Mouse (Mus musculus): ENCODE measurements around the gene 2900011O08Rik. TPM values are rescaled to one million over a fixed set of nuclear protein-coding genes. Genes with fewer than 3 reads are reported as not detected.
"Not testable (repeated sequence)": the region's sequence is repeated elsewhere in the genome, so short reads cannot be mapped to it uniquely, and the experiment has no call there.

The 2900011O08Rik gene
- polyA plus RNA-seq, 1 experiment from 2014 or later = 2.9 TPM

DNA sequence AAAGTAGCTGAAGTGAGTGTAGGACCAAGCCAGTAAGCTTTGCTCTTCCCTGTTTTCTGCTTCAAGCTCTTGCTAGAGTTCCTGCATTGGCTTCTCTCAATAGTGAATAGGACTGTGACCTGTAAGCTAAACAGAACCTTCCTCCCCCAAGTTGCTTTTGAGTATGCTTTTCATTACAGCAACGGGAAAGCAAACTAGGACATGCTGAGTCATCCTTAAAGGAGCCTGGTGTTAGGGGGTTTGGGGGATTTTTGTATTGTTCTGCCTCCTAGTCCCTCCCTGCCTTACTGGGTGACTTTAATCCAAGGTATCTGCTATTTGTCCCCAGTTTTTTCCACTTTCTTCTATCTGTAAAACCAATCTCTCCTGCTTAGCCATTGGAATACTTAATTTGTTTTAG is 24.4 kb upstream of the 2900011O08Rik start:
- no peak overlapping the region for H3K4me3 ChIP-seq (ENCODE audit: low read depth, low read length)
- H3K4me1 ChIP-seq (replicated peaks; ENCODE audit: control insufficient read depth, insufficient read depth, low read length) = no peaks in the 10 kb centered on the region
- ATAC-seq (replicated peaks; ENCODE audit: low FRiP score, low TSS enrichment, low read depth) = no peak
- 29% methylated on average over 1 of the region's 1 CpGs for WGBS
- H3K27me3 ChIP-seq (replicated peaks; ENCODE audit: control insufficient read depth, insufficient read depth, low read length) = no peaks in the 10 kb centered on the region
- no peak overlapping the region for H3K9ac ChIP-seq (ENCODE audit: low read length)
- no peaks in the 10 kb centered on the region for H3K36me3 ChIP-seq (ENCODE audit: control insufficient read depth, insufficient read depth, low read length)
- DNase-seq (ENCODE audit: low spot score) = no peak
- no peak overlapping the region for H3K27ac ChIP-seq (ENCODE audit: low read depth)
- H3K9me3 ChIP-seq (ENCODE audit: control insufficient read depth, low read length) = no peaks in the 10 kb centered on the region
- no peak overlapping the region for H3K4me2 ChIP-seq (ENCODE audit: low read length)

DNA sequence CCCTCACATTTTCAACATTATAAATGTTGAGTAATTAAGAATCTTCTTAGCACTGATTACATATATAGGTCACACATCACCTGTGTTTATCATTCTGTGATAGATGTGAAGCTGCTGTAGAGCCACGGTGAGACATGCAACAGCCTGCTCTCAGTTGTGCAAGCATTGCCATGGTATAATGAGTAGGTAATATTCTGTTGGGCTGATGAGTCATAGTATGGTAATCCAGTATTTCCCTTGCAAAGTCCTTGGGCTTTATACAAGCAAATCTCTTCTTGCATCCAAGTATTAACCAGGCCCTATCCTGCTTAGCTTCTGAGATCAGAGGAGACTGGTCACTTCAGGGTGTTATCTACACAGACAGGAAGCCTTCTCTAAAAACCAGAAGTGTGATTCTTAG is 17.3 kb upstream of the 2900011O08Rik start:
- Histone ChIP-seq H3K4me3 (ENCODE audit: low read depth, low read length) (no peak overlapping the region), H3K9me3 (ENCODE audit: control insufficient read depth, low read length) (no peaks in the 10 kb centered on the region), H3K9ac (ENCODE audit: low read length) (no peak overlapping the region), H3K27me3 (replicated peaks; ENCODE audit: control insufficient read depth, insufficient read depth, low read length) (no peaks in the 10 kb centered on the region), H3K36me3 (ENCODE audit: control insufficient read depth, insufficient read depth, low read length) (no peaks in the 10 kb centered on the region), H3K4me1 (replicated peaks; ENCODE audit: control insufficient read depth, insufficient read depth, low read length) (no peaks in the 10 kb centered on the region), H3K4me2 (ENCODE audit: low read length) (no peak overlapping the region), H3K27ac (ENCODE audit: low read depth) (no peak overlapping the region)
- DNase-seq (ENCODE audit: low spot score) (no peak), ATAC-seq (replicated peaks; ENCODE audit: low FRiP score, low TSS enrichment, low read depth) (no peak)
- WGBS = 74% methylated on average over 1 of the region's 1 CpGs

DNA sequence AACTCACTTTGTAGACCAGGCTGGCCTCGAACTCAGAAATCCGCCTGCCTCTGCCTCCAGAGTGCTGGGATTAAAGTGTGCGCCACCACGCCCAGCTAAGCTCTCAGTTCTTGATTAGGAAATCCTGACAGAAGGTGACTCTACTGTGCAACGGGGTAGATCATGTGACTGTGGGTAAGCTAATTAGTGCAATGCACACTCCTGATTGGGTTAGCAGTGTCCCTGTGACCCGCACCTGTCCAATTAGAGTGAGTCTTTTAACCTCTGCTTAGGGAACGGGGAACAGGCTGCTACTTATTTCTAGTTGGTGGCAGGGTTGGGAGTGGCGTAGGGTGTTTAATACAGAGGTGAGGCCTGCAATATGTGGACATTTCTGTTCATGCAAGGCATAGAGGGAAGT is 14.4 kb upstream of the 2900011O08Rik start:
- Histone ChIP-seq H3K4me2 (ENCODE audit: low read length) (no peak overlapping the region), H3K36me3 (ENCODE audit: control insufficient read depth, insufficient read depth, low read length) (no peaks in the 10 kb centered on the region), H3K9me3 (ENCODE audit: control insufficient read depth, low read length) (no peaks in the 10 kb centered on the region), H3K4me1 (replicated peaks; ENCODE audit: control insufficient read depth, insufficient read depth, low read length) (no peaks in the 10 kb centered on the region), H3K27me3 (replicated peaks; ENCODE audit: control insufficient read depth, insufficient read depth, low read length) (no peaks in the 10 kb centered on the region), H3K9ac (ENCODE audit: low read length) (no peak overlapping the region), H3K4me3 (ENCODE audit: low read depth, low read length) (no peak overlapping the region), H3K27ac (ENCODE audit: low read depth) (no peak overlapping the region)
- no peak for DNase-seq (ENCODE audit: low spot score)
- no peak for ATAC-seq (replicated peaks; ENCODE audit: low FRiP score, low TSS enrichment, low read depth)
- WGBS = 91% methylated on average over 6 of the region's 8 CpGs

DNA sequence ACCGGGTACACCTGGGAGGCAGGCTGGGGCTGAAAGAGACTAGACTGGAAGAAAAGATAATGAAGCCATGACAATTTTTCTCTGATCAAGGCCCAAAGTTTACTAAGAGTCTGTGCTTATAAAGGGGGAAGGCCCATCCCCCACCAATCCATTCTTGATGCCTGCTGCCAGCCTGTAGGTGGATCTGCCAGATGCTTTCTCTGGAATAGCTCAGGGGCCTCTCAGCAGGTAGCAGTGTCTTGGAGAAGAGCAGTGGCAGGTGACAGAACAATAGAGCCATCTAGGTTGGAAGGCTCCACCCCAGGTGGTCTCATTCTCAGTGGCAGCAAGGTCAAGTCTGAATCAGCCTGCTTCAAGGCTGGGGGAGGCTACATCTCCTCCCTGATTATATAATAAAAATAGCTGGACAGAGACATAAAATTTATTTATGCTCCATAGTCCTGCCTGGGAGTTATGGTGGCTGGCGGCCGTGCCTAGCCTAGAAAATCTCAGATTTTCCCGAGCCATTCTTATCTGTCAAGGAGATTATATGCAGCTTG is 10.0 kb upstream of the 2900011O08Rik start:
- not testable (repeated sequence) for H3K36me3 ChIP-seq (ENCODE audit: control insufficient read depth, insufficient read depth, low read length); H3K4me1 ChIP-seq (replicated peaks; ENCODE audit: control insufficient read depth, insufficient read depth, low read length); H3K4me2 ChIP-seq (ENCODE audit: low read length); H3K4me3 ChIP-seq (ENCODE audit: low read depth, low read length); H3K27ac ChIP-seq (ENCODE audit: low read depth); H3K27me3 ChIP-seq (replicated peaks; ENCODE audit: control insufficient read depth, insufficient read depth, low read length); H3K9ac ChIP-seq (ENCODE audit: low read length); H3K9me3 ChIP-seq (ENCODE audit: control insufficient read depth, low read length); DNase-seq (ENCODE audit: low spot score); ATAC-seq (replicated peaks; ENCODE audit: low FRiP score, low TSS enrichment, low read depth)
- WGBS = 84% methylated on average over 4 of the region's 4 CpGs

DNA sequence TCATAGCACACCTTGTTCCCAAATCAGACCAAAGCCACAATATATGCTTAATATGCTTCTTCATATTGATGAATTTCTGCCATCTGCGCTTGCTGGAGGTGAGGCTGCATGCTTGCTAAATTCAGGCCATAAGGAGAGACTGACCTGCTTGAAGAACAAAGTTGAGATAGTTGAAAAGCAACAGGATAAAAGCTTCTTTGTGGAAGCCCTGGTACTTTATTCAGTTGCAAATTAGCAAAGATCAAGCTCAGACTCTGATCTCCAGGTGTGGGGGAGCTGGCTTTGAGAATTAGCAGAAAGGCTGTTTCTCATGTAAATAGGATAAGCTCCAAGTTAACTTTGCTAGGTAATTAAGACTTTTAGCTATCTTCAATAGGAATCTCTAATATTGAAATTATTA is 9.4 kb upstream of the 2900011O08Rik start:
- H3K4me3 ChIP-seq (ENCODE audit: low read depth, low read length); H3K27me3 ChIP-seq (replicated peaks; ENCODE audit: control insufficient read depth, insufficient read depth, low read length); H3K9me3 ChIP-seq (ENCODE audit: control insufficient read depth, low read length); DNase-seq (ENCODE audit: low spot score); H3K4me1 ChIP-seq (replicated peaks; ENCODE audit: control insufficient read depth, insufficient read depth, low read length); H3K36me3 ChIP-seq (ENCODE audit: control insufficient read depth, insufficient read depth, low read length); H3K9ac ChIP-seq (ENCODE audit: low read length); ATAC-seq (replicated peaks; ENCODE audit: low FRiP score, low TSS enrichment, low read depth); H3K4me2 ChIP-seq (ENCODE audit: low read length); H3K27ac ChIP-seq (ENCODE audit: low read depth): not testable (repeated sequence)
- WGBS = 59% methylated on average over 1 of the region's 1 CpGs

DNA sequence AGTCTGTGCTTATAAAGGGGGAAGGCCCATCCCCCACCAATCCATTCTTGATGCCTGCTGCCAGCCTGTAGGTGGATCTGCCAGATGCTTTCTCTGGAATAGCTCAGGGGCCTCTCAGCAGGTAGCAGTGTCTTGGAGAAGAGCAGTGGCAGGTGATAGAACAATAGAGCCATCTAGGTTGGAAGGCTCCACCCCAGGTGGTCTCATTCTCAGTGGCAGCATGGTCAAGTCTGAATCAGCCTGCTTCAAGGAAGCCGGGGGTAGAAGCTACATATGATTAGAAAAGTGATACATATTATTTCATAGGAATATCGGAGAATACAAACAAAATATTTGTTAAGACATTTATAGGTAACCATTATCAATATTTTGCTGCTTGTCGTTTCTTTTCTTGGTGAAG is 4.7 kb upstream of the 2900011O08Rik start:
- not testable (repeated sequence) for H3K4me1 ChIP-seq (replicated peaks; ENCODE audit: control insufficient read depth, insufficient read depth, low read length); H3K4me2 ChIP-seq (ENCODE audit: low read length); ATAC-seq (replicated peaks; ENCODE audit: low FRiP score, low TSS enrichment, low read depth); H3K9me3 ChIP-seq (ENCODE audit: control insufficient read depth, low read length); H3K27ac ChIP-seq (ENCODE audit: low read depth); H3K36me3 ChIP-seq (ENCODE audit: control insufficient read depth, insufficient read depth, low read length); H3K4me3 ChIP-seq (ENCODE audit: low read depth, low read length); H3K27me3 ChIP-seq (replicated peaks; ENCODE audit: control insufficient read depth, insufficient read depth, low read length); H3K9ac ChIP-seq (ENCODE audit: low read length); DNase-seq (ENCODE audit: low spot score)
- 86% methylated on average over 3 of the region's 3 CpGs for WGBS

DNA sequence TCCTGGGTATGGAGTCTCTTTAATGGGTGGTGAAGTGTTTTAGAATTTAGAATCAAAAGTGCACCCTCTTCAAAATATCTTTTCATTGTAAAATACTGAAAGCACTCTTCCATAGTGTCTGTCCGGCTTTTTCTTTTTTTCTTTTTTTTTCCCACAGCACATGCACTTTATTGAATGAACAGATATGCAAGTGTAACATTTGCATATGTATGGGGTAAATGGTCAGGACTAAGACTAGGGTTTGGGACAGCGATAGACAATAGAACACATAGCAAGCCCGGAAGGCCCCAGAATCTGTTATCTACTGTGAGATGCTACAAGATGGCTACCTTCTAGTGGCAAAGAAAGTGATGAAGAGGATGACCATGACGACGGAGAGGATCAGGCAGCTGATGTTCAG is 3.2 kb upstream of the 2900011O08Rik start:
- H3K4me2 ChIP-seq (ENCODE audit: low read length) = no peak overlapping the region
- ATAC-seq (replicated peaks; ENCODE audit: low FRiP score, low TSS enrichment, low read depth) = no peak
- 90% methylated on average over 5 of the region's 5 CpGs for whole genome bisulfite sequencing
- H3K4me1 ChIP-seq (replicated peaks; ENCODE audit: control insufficient read depth, insufficient read depth, low read length) = peaks cover 5% of the 10 kb centered on the region; the same call in 1 of the 2 replicates
- DNase-seq (ENCODE audit: low spot score) = no peak
- no peak overlapping the region for H3K27ac ChIP-seq (ENCODE audit: low read depth)
- no peaks in the 10 kb centered on the region for H3K27me3 ChIP-seq (replicated peaks; ENCODE audit: control insufficient read depth, insufficient read depth, low read length)
- H3K36me3 ChIP-seq (ENCODE audit: control insufficient read depth, insufficient read depth, low read length) = no peaks in the 10 kb centered on the region
- H3K9ac ChIP-seq (ENCODE audit: low read length) = no peak overlapping the region
- no peaks in the 10 kb centered on the region for H3K9me3 ChIP-seq (ENCODE audit: control insufficient read depth, low read length)
- H3K4me3 ChIP-seq (ENCODE audit: low read depth, low read length) = no peak overlapping the region

DNA sequence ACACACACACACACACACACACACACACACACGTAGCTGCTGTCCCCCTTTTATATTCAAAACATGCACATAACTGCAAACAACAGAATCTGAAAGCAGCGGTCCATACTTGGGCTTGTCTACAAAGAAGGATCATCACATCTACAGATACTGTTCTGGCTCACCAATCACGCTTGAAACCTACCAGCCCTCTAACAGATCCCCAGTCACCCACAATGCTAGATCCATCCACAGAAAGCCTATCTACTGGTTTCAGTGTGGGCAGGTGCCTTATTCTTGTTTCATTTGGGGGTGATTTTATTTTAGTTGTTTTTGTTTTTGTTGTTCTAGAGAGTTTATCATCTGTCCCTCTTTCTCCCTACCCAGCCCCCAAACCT is 219 bp upstream of the 2900011O08Rik start:
- DNase-seq (ENCODE audit: low spot score) (no peak), ATAC-seq (replicated peaks; ENCODE audit: low FRiP score, low TSS enrichment, low read depth) (no peak)
- H3K4me1 ChIP-seq (replicated peaks; ENCODE audit: control insufficient read depth, insufficient read depth, low read length) = peaks cover 5% of the 10 kb centered on the region; the same call in 1 of the 2 replicates
- H3K4me3 ChIP-seq (ENCODE audit: low read depth, low read length) = peak overlapping the region; percentile 38; the same call in 1 of the 2 replicates
- no peak overlapping the region for H3K27ac ChIP-seq (ENCODE audit: low read depth)
- no peak overlapping the region for H3K9ac ChIP-seq (ENCODE audit: low read length)
- WGBS = 68% methylated on average over 3 of the region's 3 CpGs
- H3K9me3 ChIP-seq (ENCODE audit: control insufficient read depth, low read length) = no peaks in the 10 kb centered on the region
- H3K27me3 ChIP-seq (replicated peaks; ENCODE audit: control insufficient read depth, insufficient read depth, low read length) = no peaks in the 10 kb centered on the region
- peak overlapping the region; percentile 80 for H3K4me2 ChIP-seq (ENCODE audit: low read length)
- H3K36me3 ChIP-seq (ENCODE audit: control insufficient read depth, insufficient read depth, low read length) = no peaks in the 10 kb centered on the region

DNA sequence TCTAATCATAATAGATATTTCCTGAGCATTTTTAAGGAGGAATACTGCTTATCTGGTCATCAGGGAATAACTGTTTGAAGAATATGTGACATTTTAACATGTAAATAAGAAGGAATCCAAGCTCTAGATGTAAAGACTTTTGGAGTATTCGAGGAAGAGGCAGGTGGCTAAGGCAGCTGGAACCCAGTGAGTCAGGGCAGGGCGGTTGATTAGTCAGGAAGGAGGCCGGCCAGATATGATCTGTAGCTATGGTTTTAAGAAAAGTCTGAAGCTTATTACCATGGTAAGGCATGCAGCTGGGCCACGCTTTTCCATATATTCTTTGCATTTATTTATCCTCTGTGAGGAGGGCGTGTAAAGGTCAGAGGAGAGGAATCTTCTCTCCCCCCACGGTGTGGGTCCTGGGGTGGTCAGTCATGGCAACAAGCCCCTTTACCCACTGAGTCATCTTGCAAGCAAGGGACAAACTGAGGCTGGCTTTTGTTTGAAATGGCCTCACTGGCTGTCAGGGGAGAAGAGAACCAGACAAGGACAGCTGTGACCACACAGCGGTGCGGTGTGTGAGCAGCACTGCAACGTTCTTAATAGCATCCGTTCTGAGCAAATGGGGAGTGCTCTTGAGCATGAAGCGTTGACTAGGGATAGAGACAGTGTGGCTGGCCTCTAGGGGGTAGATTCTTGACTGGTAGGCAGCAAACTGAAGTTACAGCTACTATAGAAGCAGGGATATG is 6.3 kb downstream of the 2900011O08Rik start:
- Histone ChIP-seq H3K27me3 (replicated peaks; ENCODE audit: control insufficient read depth, insufficient read depth, low read length) (no peaks in the 10 kb centered on the region), H3K4me3 (ENCODE audit: low read depth, low read length) (no peak overlapping the region), H3K9ac (ENCODE audit: low read length) (no peak overlapping the region), H3K4me1 (replicated peaks; ENCODE audit: control insufficient read depth, insufficient read depth, low read length) (no peaks in the 10 kb centered on the region), H3K27ac (ENCODE audit: low read depth) (no peak overlapping the region), H3K36me3 (ENCODE audit: control insufficient read depth, insufficient read depth, low read length) (no peaks in the 10 kb centered on the region), H3K9me3 (ENCODE audit: control insufficient read depth, low read length) (no peaks in the 10 kb centered on the region), H3K4me2 (ENCODE audit: low read length) (no peak overlapping the region)
- DNase-seq (ENCODE audit: low spot score) = no peak
- WGBS = 68% methylated on average over 11 of the region's 11 CpGs
- ATAC-seq (replicated peaks; ENCODE audit: low FRiP score, low TSS enrichment, low read depth) = no peak
